Mouse (Mus musculus) embryonic facial prominence, embryonic 15.5 days (tissue): Measurements from ENCODE around the gene Cavin1. TPM values are rescaled to one million over a fixed set of nuclear protein-coding genes. Genes with fewer than 3 reads are reported as not detected.
A peak's percentile ranks its signal among the peaks of the same experiment; 100 is the strongest.

Experiments
- ATAC-seq: fragments of 200-750 bp; cut with Nextera tagmentation; 2 replicates; pipeline ENCODE4 v1.8.0; 2017; ENCODE audit warnings: low read depth, moderate TSS enrichment; ENCODE audit not compliant: insufficient number of reproducible peaks, low FRiP score, low TSS enrichment
- H3K27ac ChIP-seq: fragments of 300-500 bp; sonication (generic); replicated peaks from 2 replicates; pipeline ENCODE4 v1.5.1; 2015; ENCODE audit warnings: mild to moderate bottlenecking, inconsistent platforms
- H3K27me3 ChIP-seq: fragments of 300-500 bp; sonication (generic); 2 replicates; pipeline ENCODE4 v1.6.1; 2015; ENCODE audit warnings: inconsistent platforms
- H3K36me3 ChIP-seq: fragments of 300-500 bp; sonication (generic); 2 replicates; pipeline ENCODE4 v1.6.1; 2015; ENCODE audit warnings: mild to moderate bottlenecking, inconsistent platforms
- H3K4me1 ChIP-seq: fragments of 300-500 bp; sonication (generic); 2 replicates; pipeline ENCODE4 v1.6.1; 2015; ENCODE audit warnings: inconsistent platforms
- H3K4me2 ChIP-seq: fragments of 300-500 bp; sonication (generic); replicated peaks from 2 replicates; pipeline ENCODE4 v1.6.1; 2015; ENCODE audit warnings: mild to moderate bottlenecking, inconsistent platforms
- H3K4me3 ChIP-seq: fragments of 300-500 bp; sonication (generic); replicated peaks from 2 replicates; pipeline ENCODE4 v1.5.1; 2015; ENCODE audit warnings: mild to moderate bottlenecking, inconsistent platforms
- H3K9ac ChIP-seq: fragments of 300-500 bp; sonication (generic); 2 replicates; pipeline ENCODE4 v1.6.1; 2015; ENCODE audit warnings: inconsistent platforms
- H3K9me3 ChIP-seq: fragments of 300-500 bp; sonication (generic); replicated peaks from 2 replicates; pipeline ENCODE4 v1.6.1; 2016; ENCODE audit warnings: inconsistent platforms
- WGBS: fragments of 180-500 bp; shearing (Covaris S2); methylation state at CpG from one replicate; pipeline ENCODE4 v1.1.7; 2015; 5-methylcytosine and 5-hydroxymethylcytosine counted together
- polyA plus RNA-seq: library from polyadenylated mRNA; unstranded; fragments of >200 nt; fragmentation: Nextera tagmentation; extraction: Ambion mirVana; gene quantifications from 2 replicates; pipeline ENCODE4 v1.2.1, GENCODE M21; 2015

Cavin1 gene
- polyA plus RNA-seq, 1 experiment from 2014 or later, result 330 TPM

- Histone ChIP-seq H3K27ac (peak overlapping the region; percentile 72), H3K4me2 (no peak overlapping the region), H3K36me3 (no peaks in the 10 kb centered on the region), H3K27me3 (peaks cover 9% of the 10 kb centered on the region), H3K4me3 (no peak overlapping the region), H3K9ac (no peak overlapping the region), H3K4me1 (peaks cover 22% of the 10 kb centered on the region; the same call in 1 of the 2 replicates), H3K9me3 (no peaks in the 10 kb centered on the region)
- WGBS, result 55% methylated on average over 1 of the region's 1 CpGs
- ATAC-seq, result no peak
Observed at GRCm38 (mm10) chr11:100980438-100980837, 9.8 kb upstream of the Cavin1 start.

GRCm38 (mm10) chr11:100979887-100980286, 9.2 kb upstream of the Cavin1 start:
- ATAC-seq, result peak; percentile 69
- H3K4me3 ChIP-seq, result no peak overlapping the region
- H3K9me3 ChIP-seq, result no peaks in the 10 kb centered on the region
- no peaks in the 10 kb centered on the region for H3K36me3 ChIP-seq
- WGBS, result 35% methylated on average over 8 of the region's 8 CpGs
- H3K9ac ChIP-seq, result no peak overlapping the region
- H3K4me2 ChIP-seq, result no peak overlapping the region
- H3K4me1 ChIP-seq, result peaks cover 25% of the 10 kb centered on the region; the same call in 1 of the 2 replicates
- peak overlapping the region; percentile 72 for H3K27ac ChIP-seq
- H3K27me3 ChIP-seq, result peaks cover 9% of the 10 kb centered on the region

GRCm38 (mm10) chr11:100975241-100975640, 4.6 kb upstream of the Cavin1 start:
- Histone ChIP-seq H3K9me3 (no peaks in the 10 kb centered on the region), H3K4me1 (peaks cover 35% of the 10 kb centered on the region), H3K9ac (no peak overlapping the region), H3K27me3 (peaks cover 5% of the 10 kb centered on the region; the same call in 1 of the 2 replicates), H3K4me3 (no peak overlapping the region), H3K36me3 (no peaks in the 10 kb centered on the region), H3K4me2 (no peak overlapping the region), H3K27ac (peak overlapping the region; percentile 74)
- no peak for ATAC-seq
- WGBS, result 52% methylated on average over 7 of the region's 7 CpGs

- no peak for ATAC-seq
- WGBS, result 39% methylated on average over 14 of the region's 14 CpGs
- Histone ChIP-seq H3K4me1 (peaks cover 30% of the 10 kb centered on the region), H3K4me3 (no peak overlapping the region), H3K36me3 (no peaks in the 10 kb centered on the region), H3K4me2 (no peak overlapping the region), H3K9me3 (no peaks in the 10 kb centered on the region), H3K27ac (peak overlapping the region; percentile 74), H3K27me3 (peaks cover 5% of the 10 kb centered on the region; the same call in 1 of the 2 replicates), H3K9ac (no peak overlapping the region)
Observed at GRCm38 (mm10) chr11:100974381-100974970, 3.8 kb upstream of the Cavin1 start.

GRCm38 (mm10) chr11:100973245-100973644, 2.6 kb upstream of the Cavin1 start:
- WGBS, result 72% methylated on average over 7 of the region's 7 CpGs
- no peak overlapping the region for H3K4me2 ChIP-seq
- peaks cover 37% of the 10 kb centered on the region for H3K4me1 ChIP-seq
- H3K4me3 ChIP-seq, result no peak overlapping the region
- no peak for ATAC-seq
- H3K36me3 ChIP-seq, result no peaks in the 10 kb centered on the region
- H3K27ac ChIP-seq, result no peak overlapping the region
- H3K9ac ChIP-seq, result no peak overlapping the region
- H3K9me3 ChIP-seq, result no peaks in the 10 kb centered on the region
- H3K27me3 ChIP-seq, result peaks cover 5% of the 10 kb centered on the region; the same call in 1 of the 2 replicates

- peak overlapping the region; percentile 95; the same call in 1 of the 2 replicates for H3K27ac ChIP-seq
- H3K27me3 ChIP-seq, result peaks cover 5% of the 10 kb centered on the region; the same call in 1 of the 2 replicates
- WGBS, result 71% methylated on average over 10 of the region's 10 CpGs
- H3K9ac ChIP-seq, result no peak overlapping the region
- H3K4me1 ChIP-seq, result peaks cover 52% of the 10 kb centered on the region
- H3K4me3 ChIP-seq, result peak overlapping the region; percentile 88
- no peaks in the 10 kb centered on the region for H3K9me3 ChIP-seq
- no peak for ATAC-seq
- H3K4me2 ChIP-seq, result peak overlapping the region; percentile 70; the same call in 1 of the 2 replicates
- H3K36me3 ChIP-seq, result no peaks in the 10 kb centered on the region
Observed at GRCm38 (mm10) chr11:100971455-100971854, 768 bp upstream of the Cavin1 start.

GRCm38 (mm10) chr11:100969744-100970556, 737 bp downstream of the Cavin1 start:
- Histone ChIP-seq H3K9ac (peak overlapping the region; percentile 78), H3K27me3 (peaks cover 5% of the 10 kb centered on the region; the same call in 1 of the 2 replicates), H3K27ac (peak overlapping the region; percentile 95), H3K9me3 (no peaks in the 10 kb centered on the region), H3K36me3 (no peaks in the 10 kb centered on the region), H3K4me2 (peak overlapping the region; percentile 70), H3K4me1 (peaks cover 63% of the 10 kb centered on the region), H3K4me3 (peak overlapping the region; percentile 88)
- under 1% methylated on average over 65 of the region's 65 CpGs for WGBS
- ATAC-seq, result peak; percentile 41

GRCm38 (mm10) chr11:100969189-100969743, 1.4 kb downstream of the Cavin1 start:
- Histone ChIP-seq H3K9me3 (no peaks in the 10 kb centered on the region), H3K9ac (peak overlapping the region; percentile 78), H3K27ac (peak overlapping the region; percentile 95), H3K4me2 (peak overlapping the region; percentile 70), H3K4me1 (peaks cover 63% of the 10 kb centered on the region), H3K36me3 (no peaks in the 10 kb centered on the region), H3K27me3 (peaks cover 5% of the 10 kb centered on the region; the same call in 1 of the 2 replicates), H3K4me3 (peak overlapping the region; percentile 88)
- ATAC-seq, result no peak
- WGBS, result 3% methylated on average over 34 of the region's 35 CpGs

GRCm38 (mm10) chr11:100968501-100968900, 2.2 kb downstream of the Cavin1 start:
- Histone ChIP-seq H3K4me2 (peak overlapping the region; percentile 70), H3K9me3 (no peaks in the 10 kb centered on the region), H3K4me1 (peaks cover 70% of the 10 kb centered on the region), H3K36me3 (no peaks in the 10 kb centered on the region), H3K9ac (peak overlapping the region; percentile 78), H3K27ac (peak overlapping the region; percentile 95; the same call in 1 of the 2 replicates), H3K27me3 (peaks cover 5% of the 10 kb centered on the region; the same call in 1 of the 2 replicates), H3K4me3 (peak overlapping the region; percentile 88)
- ATAC-seq, result no peak
- WGBS, result 75% methylated on average over 5 of the region's 5 CpGs

GRCm38 (mm10) chr11:100967881-100968420, 2.7 kb downstream of the Cavin1 start:
- Histone ChIP-seq H3K27me3 (peaks cover 5% of the 10 kb centered on the region; the same call in 1 of the 2 replicates), H3K4me3 (peak overlapping the region; percentile 88), H3K27ac (no peak overlapping the region; the same call in 1 of the 2 replicates), H3K9me3 (no peaks in the 10 kb centered on the region), H3K4me2 (peak overlapping the region; percentile 70), H3K4me1 (peaks cover 76% of the 10 kb centered on the region), H3K9ac (no peak overlapping the region), H3K36me3 (no peaks in the 10 kb centered on the region)
- 79% methylated on average over 5 of the region's 5 CpGs for WGBS
- ATAC-seq, result no peak

GRCm38 (mm10) chr11:100967376-100967775, 3.3 kb downstream of the Cavin1 start:
- Histone ChIP-seq H3K4me3 (peak overlapping the region; percentile 88; the same call in 1 of the 2 replicates), H3K9me3 (no peaks in the 10 kb centered on the region), H3K36me3 (no peaks in the 10 kb centered on the region), H3K9ac (no peak overlapping the region), H3K27me3 (peaks cover 5% of the 10 kb centered on the region; the same call in 1 of the 2 replicates), H3K27ac (no peak overlapping the region), H3K4me1 (peaks cover 81% of the 10 kb centered on the region), H3K4me2 (peak overlapping the region; percentile 70)
- ATAC-seq, result no peak
- 64% methylated on average over 5 of the region's 5 CpGs for WGBS
